Mouse (Mus musculus) cerebellum, adult 8-10 months (tissue): ENCODE results near the gene Fam43b.

Source experiments
- DNase-seq: peaks from one replicate; pipeline ENCODE4 v3.0.0; 2022

Fam43b gene

DNA sequence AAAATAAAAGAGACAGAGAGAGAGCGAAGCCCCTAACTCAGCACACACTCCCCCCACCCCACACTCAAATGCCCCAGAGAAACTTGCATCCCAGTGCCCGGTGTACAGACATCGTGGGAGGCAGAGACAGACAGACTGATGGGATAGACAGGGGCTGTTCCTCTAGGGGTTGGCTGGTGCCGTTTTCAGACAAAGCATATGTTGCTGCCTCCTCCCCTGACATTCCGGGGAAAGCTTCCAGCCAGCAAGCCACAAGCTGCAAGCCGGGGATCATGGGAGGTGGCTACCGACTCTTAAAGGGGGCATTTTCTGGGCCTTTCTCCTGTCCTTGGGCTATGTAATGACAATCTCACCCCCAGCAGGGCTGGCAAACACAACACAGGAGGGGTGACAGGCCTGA is 2.6 kb downstream of the Fam43b start:
- no peak for DNase-seq

DNA sequence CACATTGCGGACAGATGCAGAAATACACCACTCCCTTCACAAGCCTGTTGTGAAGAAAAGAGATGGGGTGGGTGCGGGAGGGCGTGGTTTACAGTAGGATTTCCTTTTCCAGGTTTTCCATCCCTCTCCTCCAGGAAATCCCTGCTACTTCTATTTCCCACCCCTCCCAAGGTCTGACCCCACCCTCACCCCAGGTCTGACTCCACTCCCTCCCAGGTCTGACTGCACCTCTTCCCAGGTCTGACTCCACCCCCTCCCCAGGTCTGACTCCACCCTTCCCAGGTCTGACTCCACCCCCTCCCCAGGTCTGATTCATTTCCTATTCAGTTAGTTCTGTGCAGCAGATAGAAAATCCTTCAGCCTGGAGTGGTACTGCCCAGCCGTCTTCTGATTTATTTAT is 12.5 kb downstream of the Fam43b start:
- no peak for DNase-seq

DNA sequence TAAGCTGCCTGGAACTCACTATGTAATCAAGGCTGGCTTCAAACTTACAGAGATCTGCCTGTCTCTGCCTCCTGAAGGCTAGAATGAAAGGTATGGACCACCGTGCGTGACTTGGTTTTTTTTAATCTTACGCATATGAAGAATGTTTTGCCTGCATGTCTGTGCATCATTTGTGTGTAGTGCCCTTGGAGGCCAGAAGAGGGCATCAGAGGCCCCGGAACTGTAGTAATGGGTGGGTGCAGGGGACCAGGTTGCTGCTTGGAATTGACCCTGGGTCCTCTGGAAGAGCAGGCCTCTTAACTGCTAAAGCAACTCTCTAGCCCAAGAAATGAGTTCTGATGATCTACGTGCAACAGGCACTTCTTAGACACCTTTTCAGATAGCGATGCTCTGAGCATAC is 13.9 kb downstream of the Fam43b start:
- DNase-seq = no peak

DNA sequence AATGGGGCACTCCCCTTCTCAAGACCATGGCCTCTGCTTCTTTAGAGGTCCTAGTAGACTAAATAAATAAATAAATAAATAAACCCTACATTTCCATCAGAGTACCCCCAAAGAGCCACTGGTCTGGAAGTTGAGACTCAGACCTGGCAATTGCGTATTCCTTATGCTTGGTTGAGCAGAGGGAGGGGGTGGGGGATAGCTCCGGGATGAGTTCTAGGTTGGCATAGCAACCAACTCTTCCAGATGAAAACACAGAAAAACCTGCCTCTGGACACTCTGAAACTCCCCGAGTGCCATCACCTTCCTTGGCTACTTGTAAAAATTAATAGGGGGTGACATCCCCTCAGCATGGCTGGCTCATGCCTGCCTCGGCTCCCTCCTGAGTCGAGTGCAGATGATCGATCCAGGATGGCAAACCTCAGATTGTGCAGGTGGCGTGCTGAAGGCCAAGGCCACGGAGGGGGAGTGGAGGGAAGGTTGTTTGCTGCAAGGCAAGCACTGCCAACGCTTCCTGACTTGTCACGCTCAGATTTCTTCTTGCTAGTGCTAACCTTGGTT is 16.1 kb downstream of the Fam43b start:
- DNase-seq = no peak

DNA sequence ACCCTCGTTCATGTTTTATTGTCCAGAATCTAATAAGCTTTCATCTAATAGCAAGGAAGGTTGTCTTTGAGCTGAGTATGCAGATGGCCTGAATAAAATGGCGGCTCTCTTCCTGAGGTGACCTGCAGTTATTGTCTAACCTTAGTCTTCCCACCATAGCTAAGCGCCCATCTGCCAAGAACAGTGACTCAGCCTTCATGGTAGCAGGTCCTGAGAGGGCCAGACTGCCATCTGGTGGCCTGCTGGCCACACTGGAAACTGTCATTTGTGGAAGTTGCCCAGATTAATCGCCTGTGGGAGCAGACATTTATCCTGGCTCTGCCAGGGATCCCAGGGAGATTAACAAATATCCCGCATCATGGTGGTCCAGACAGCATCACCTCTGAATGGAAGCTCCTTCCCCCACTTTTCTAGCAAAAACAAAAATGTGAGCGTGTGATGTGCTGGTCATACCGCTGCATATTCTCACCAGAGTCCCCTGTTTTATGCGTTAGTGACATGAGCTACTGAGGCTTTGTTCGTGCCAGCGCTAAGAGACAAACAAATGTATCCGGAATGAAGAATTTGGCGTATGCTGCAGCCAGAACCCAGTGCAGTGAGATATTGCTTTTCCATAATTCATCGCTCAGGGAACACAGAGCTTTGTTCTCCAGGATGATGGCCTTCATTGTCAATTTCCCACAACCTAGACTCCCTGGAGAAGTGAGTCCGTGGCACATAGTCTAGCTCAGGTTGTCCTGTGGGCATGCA is 17.1 kb downstream of the Fam43b start:
- DNase-seq = peak; percentile 87

GRCm38 (mm10) chr4:138377526-138377925 is 18.8 kb downstream of the Fam43b start:
- DNase-seq = no peak

DNA sequence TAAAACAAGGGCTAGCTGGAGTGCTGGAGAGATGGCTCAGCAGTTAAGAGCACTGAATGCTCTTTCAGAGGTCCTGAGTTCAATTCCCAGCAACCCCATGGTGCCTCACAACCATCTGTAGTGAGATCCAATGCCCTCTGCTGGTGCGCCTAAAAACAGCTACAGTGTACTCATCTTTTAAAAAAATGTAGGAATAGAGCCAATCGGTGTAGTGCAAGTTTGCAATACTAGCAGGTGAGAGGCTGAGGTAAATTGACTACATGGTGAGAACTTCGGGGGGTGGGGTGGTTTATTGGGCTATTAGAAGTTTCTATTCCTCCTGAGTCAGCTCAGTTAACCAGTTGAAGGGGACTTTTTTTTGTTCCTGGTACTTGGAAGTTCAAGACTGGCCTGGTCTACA is 21.2 kb downstream of the Fam43b start:
- no peak for DNase-seq

GRCm38 (mm10) chr4:138370996-138371516 is 25.3 kb downstream of the Fam43b start:
- DNase-seq = no peak

DNA sequence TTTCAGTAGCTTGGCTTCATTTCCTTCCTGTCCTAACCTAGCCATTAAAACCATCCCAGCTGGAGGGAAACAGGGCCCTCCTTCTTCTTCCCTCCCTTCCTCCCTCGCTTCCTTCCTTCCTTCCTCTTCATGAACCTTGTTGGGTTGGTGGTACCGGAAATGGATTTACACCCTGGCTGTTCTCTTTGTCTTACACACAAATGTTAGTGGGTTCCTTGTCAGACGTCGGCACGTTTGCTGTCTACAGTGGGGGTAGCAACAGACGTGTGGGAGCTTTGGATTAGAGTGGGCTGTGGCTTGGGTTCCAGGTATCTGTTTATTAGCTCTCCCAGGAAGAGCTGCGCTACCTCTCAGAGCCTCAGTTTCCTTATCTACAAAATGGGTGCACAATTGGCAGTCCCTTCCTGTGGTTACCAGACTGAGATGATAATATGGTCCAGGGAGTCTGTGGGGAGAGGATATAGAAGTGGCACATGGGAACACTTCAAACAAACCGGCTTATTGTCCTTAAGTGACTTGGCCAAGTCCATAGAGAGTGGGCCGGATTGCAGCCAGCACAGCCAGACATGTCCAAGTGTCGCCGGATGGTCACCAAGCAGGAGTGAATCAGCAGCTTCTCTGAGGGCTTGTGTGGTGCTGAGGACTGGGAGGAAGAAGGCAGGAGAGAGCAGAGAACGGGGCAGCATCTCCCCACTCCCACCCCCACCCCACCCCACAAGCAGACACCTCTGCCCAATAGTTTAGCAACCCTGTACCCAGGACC is 27.6 kb downstream of the Fam43b start:
- DNase-seq = no peak

GRCm38 (mm10) chr4:138367641-138368497 is 28.5 kb downstream of the Fam43b start, which contains the start of gene Cda:
Cda (minus strand) TSS chr4:138367992.
- peak; percentile 68 for DNase-seq

DNA sequence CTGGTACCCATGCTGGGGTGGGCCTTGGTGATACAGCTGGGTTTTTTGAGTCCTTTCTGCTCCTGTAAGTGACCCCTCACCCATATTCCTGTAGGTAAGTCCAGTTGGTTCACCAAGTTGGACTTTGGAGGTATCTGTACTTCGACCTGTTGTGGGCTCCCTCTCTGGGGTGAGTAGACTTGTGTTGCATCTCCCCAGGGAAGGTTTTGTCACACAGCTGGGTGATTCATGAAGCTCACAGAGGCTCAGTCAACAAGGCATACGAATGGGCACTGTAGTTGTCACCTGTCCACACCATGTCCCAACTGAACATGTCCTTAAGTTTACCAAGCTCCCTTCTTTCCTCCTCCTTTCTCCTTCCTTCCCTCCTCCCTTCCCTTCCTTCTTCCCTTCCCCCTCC is 29.8 kb downstream of the Fam43b start:
- no peak for DNase-seq

- no peak for DNase-seq
Measured at GRCm38 (mm10) chr4:138363511-138363910, 32.8 kb downstream of the Fam43b start.

- no peak for DNase-seq
Measured at GRCm38 (mm10) chr4:138362883-138363282, 33.4 kb downstream of the Fam43b start.

GRCm38 (mm10) chr4:138361370-138361821 is 34.9 kb downstream of the Fam43b start:
- DNase-seq = peak; percentile 54

- no peak for DNase-seq
Measured at GRCm38 (mm10) chr4:138358176-138358575, 38.2 kb downstream of the Fam43b start.

GRCm38 (mm10) chr4:138356551-138356950 is 39.8 kb downstream of the Fam43b start:
- DNase-seq = no peak

- DNase-seq = no peak
Measured at GRCm38 (mm10) chr4:138356141-138356540, 40.2 kb downstream of the Fam43b start.

GRCm38 (mm10) chr4:138355496-138355895 is 40.8 kb downstream of the Fam43b start:
- DNase-seq = no peak

DNA sequence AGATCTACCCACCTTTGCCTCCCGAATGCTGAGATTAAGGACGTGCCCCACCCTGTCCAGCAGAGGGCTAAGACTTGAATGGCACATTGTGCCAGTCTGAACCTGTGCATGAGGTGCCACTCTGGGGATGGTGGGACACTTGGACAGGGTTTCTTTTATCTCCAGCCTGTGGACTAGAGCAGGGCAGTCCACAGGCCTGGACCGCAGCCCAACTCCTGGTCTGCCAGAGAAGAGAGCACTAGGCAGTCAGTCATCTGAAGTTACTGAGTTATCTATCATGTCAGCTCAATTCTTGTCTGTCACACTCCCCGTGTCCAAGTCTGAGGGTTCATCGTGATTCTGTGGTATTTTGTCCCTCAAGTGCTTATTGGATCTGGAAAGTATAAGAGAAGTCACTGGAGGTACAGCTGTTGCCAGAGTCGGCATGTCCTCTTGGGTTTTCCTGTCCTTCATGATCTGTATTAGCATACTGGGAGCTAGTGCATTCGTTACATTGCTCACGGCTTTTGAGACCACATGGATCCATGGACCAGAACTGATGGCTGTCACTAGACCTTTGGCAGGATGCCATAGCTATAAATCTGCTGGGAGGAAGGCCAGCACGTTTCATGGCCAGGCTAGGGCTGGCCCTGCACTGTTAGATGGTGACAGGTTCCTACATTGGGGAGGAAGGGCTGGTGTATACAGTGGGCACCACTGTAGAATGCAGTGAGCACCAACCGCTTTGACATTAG is 42.7 kb downstream of the Fam43b start:
- DNase-seq = no peak

GRCm38 (mm10) chr4:138352692-138353091 is 43.6 kb downstream of the Fam43b start:
- DNase-seq = no peak

GRCm38 (mm10) chr4:138351821-138352220 is 44.5 kb downstream of the Fam43b start:
- DNase-seq = no peak

DNA sequence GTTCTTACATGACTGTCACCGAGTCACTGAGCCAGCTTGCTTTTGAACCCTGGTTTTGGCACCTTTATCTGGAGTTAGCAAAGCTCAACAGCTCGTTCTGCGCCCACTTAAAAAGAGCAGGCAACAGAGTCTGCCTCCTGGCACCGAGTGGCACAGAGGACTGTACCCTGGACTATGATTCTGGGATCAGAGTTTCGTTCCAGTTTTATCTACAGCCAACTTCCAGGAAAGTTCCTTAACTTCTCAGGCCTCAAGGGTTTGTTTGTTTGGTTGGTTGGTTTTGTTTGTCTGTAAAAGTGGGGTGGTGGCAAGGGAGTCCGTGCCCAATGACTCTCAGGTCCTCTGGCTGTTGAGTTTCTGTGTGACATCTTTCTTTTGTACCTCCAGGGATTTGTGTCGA is 47.6 kb downstream of the Fam43b start:
- DNase-seq = no peak
